Mouse (Mus musculus): Measurements from ENCODE around the gene Tmem229b.
"Not testable (repeated sequence)": the region's sequence is repeated elsewhere in the genome, so short reads cannot be mapped to it uniquely, and the experiment has no call there.

Tmem229b gene

DNA sequence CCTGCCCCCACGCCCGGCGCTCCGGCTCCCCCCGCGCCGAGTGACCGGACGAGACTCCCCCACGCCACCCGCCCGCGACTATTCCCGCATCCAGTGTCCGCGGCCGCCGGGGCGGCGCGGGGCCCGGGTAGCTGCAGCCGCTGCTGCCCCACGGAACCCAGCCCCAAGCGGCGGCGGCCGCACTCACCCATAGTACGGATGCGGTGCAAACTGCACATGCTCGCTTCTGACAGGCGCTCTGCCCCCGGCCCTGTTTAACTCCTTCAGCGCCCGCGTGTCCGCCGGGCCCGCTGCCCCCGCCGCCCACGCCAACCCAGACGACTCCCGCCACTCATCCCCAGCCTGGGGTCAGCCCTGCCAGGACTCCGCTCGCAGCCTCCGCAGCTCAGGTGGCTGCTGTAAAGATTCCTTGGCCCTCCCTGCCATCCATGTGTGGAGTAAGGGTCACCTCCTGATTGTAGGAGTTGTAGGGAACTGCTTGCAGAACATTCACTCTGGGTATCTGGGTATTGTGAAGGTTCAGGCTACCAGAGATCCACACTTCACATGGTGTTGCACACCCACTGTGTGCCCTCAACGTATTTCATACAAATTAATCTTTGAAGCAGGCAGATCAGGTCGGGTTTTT lies at the start of gene Tmem229b:
Gene Tmem229b (minus strand): TSS at position 502 of the 628 bp plus-strand sequence.
- peak; percentile 68 to 71 for DNase-seq

DNA sequence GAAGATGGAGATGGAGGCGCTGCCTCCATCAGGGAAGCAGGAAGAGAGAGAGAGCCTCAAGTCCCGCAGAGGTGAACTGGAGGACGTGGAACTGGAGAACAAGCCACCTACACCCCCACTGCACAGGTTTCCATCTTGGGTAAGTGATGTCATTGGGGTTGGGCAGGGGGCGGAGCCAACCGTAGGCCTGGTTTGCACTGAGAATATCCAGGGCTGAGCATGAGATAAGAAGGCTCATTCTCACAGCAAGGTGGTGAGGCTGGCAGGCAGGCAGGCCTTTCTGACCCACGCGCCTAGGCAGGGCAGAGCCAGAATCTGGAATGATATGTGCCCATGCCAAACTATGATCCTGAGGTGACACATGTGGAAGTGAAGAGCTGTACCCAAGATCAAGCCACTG lies 47.8 kb upstream of the Tmem229b start:
- no peak for DNase-seq

DNA sequence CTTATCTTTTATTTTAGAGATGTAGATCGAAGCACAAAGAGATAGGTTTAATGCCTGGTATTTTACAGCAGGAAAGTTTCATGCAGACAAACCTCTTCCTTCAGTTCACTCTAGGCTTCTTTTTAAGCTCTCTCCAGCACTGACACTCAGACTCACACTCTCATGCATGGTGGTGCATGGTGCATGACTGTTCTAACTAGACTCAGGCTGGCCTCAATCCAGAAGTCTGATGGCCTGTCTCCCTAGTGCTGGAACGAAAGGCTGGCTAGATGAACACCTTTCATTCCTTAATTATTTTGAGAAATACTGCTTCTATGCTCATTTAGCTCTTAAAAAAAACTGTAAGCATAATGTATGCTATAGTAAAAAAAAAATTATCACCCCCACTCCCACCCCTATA lies 44.6 kb upstream of the Tmem229b start:
- DNase-seq = no peak

DNA sequence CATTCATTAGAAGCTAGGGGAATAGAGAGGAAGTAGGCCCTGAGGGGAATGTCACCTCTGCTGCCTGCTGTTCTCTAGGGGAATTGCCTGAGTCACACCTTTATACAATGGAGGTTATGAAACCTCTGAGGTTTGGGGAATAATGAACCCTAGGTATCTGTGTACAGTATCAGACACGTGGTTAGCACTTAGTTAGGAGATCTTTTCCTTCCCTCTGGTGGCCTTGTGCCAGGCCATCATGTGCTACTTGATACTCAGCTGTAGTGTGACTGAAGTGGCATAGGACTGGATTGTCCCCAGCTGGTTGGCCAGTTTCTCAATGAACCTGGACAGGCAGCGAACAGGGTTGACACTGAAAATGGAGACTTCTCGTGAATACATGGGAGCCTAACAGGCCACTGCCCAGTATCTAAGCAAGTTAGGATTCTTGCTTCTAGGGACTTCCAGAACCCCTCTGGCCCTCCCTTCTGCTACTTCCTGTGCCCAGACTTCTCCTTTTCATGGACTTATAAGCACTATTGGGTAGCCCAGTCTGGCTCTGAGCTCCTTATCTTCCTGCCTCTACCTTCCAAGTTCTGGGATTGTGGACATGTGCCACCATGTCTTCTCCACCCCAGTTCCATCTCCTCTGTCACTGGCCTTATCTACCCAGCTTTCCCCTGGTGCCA lies 43.3 kb upstream of the Tmem229b start:
- peak; percentile 78 to 89 for DNase-seq

DNA sequence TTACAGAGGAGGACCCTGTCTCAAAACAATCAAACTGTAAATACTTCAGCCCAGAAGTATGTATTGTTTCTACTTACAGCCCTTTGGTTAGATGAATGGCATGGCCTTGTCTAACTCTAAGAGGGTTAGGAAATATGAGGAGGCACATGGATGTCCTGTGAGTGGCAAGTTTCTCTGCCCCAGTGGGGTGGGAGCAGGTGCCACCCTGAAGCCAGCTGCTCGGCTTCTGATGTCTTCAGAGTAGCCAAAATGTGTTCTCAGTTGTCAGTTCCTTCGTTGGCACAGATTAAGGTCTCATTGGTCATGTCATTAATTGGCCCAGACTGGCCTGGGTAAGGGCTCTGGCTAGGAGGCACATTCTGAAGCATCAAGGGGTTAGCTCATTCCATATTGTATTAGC lies 42.4 kb upstream of the Tmem229b start:
- DNase-seq = no peak

DNA sequence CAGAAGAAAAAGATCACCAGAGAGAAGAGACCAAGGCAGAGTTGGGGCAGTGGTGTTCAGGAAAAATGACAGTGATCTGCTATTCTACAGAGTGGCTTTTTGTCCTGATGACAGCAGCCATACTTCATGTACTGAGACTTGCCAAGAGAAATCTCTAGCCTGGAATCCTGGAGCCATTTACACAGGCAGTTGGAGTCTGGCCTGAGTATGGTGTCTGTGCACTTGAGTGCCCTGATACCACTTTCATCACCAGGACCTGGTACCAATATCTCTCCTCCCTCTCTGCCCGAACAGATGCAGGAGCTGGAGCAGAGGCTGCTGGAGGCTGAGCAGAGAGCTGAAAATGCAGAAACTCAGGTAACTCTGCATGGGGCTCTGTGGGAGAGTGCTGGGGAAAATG lies 41.5 kb upstream of the Tmem229b start:
- no peak for DNase-seq

DNA sequence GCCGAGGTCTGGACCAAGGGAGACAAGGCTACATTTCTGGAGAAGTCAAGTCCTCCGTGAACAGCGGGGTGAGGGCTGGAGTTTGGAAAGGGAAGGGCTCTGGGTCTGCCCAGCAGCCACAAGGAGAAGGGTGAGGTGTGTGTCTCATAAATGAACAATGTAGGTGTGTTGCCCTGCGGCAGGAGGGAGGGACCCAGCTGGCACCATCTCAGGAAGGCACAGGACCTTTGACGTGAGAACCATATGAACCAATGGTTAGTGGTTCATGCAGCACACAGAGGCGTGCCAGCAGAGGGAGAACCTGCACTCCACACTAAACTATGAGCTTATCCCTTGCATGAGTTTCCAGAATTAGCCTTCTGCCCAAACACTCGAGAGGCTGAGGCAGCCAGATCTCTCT lies 39.8 kb upstream of the Tmem229b start:
- no peak for DNase-seq

DNA sequence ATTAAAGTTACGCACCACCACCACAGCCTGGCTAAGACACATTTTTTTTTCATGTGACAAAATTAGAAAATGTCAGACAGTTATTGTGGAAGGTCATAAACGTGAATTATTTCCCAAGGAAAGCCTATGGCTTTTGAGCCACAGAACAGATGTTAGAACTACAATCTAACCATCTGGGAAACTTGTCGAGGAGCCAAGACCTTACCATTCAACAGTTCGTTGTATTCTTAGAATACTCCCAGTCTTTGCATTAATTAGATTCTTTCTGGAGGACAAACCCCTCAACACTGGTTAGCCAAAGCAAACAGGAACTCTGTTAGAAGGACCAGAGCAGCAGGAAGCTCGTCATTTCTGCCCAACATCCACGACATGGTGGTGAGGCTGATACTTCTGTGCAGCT lies 38.7 kb upstream of the Tmem229b start:
- DNase-seq = no peak

DNA sequence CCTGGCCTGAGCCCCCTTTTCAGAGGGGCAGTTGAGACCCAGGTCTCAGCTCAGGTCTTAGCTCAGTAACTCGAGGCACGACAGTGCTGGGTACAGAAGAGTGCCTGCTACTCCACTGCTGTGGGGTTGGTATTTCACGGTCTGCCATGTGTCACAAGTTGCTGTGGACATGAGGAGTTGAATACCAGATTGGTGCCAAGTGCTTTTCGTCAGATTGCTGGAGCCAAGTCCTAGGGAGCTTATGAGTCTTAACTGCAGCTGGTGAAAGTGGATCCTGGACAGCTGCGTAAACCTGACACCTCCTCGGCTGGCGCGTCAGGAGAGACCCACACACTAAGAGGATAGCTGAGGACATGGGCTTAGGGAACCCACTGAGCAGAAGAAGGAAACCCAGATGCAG lies 37.2 kb upstream of the Tmem229b start:
- peak; percentile 46 to 74 for DNase-seq

DNA sequence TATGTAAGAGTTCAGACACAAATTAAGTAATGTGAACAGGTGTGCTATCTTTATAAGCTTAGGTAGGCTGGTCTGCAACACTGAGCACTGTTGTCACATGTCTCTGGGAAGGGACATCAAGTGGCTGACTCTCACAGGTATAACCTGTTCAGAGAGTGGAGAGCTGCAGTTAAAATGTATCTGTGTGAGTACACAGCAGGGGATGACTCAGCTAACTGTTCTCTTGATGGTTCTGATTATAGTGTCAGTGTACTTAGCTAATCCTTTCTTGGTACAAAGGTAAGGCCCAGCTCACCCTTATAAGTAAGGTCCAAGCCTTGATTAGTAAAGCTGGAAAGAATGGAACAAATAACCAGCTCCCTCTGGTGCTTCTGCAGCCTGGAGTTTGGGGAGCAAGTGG lies 34.0 kb upstream of the Tmem229b start:
- no peak for DNase-seq

DNA sequence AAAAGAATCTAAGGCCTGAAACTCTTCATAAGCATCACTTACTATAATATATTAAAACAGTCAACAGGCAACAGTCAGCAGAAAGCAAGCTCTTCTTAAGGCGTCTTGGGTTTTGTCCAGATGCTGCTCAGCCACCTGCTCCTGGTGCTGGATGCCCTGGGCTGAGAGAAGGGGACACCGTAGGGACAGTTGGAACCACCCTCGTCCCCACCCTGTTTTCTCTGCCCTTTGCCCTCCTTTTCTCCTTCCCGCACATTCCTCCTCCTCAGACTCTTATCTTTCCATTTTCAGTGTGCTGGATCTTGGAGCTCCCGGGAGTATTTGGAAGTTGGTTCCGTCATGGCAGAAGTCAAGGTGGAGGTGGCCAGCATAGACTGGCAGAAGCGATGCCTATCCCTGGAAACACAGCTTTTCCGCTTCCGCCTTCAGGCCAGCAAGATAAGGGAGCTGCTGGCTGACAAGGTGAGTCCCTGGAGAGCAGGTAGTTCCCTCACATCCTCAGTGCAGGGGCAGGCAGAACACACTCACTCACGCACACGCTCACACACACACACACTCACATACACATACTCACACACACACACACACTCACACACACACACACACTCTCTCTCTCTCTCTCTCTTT lies 32.9 kb upstream of the Tmem229b start:
- DNase-seq = no peak

DNA sequence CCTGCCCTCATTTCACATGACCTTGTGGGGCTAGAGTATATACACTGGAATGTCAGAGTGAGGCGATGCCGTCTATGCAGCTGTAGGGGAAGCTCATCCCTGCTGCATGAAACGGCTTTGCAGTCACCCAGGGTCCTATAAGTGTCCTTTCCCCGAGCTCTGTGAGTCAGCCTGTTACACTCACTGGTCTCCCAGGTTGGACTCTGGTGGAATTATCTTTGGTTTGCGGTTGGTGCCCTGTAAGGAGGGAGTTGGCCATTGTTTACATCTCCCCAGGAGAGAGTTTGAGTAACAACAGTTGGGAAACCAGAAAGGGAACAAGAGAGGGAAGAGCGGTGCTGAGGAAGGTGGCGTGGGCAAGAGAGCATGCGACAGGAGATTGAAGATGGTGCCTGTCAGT lies 32.3 kb upstream of the Tmem229b start:
- DNase-seq = no peak

DNA sequence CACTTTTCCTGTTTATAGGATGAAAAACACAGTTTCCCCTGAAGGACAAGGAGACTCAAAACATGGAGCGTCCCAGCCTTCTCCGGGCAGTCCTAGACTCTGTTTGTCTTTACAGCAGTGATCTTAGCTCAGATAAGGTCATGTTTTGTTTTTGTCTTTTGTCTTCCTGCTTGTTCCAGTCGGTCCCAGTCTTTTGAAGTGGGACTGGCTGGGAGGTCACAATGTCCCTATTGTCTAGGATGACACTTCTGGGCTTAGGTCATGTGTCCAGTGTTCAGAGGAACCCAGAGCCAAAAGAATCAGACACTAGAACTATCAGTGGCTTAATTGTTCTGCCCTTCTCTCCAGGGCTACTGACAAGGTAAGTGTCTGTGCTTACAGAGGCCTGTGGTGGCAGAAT lies 27.9 kb upstream of the Tmem229b start:
- DNase-seq = peak in 1 of 2 experiments; percentile 42

DNA sequence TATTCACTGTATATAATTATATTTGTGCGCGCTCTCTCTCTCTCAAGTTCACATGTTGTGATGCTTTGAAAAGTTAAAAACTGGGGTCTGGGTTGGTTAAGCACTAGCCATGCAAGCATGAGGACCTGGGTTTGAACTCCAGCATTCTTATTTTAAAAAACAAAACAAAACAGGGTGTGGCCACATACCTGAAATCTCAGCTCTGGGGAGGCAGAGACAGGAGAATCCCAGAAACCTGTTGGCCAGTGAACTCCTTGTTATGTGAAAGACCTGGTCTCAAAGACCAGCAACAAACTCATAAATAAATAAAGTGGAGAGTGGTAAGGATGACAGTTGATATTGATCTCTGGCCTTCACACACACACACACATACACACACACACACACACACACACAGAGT lies 26.9 kb upstream of the Tmem229b start:
- DNase-seq = no peak

DNA sequence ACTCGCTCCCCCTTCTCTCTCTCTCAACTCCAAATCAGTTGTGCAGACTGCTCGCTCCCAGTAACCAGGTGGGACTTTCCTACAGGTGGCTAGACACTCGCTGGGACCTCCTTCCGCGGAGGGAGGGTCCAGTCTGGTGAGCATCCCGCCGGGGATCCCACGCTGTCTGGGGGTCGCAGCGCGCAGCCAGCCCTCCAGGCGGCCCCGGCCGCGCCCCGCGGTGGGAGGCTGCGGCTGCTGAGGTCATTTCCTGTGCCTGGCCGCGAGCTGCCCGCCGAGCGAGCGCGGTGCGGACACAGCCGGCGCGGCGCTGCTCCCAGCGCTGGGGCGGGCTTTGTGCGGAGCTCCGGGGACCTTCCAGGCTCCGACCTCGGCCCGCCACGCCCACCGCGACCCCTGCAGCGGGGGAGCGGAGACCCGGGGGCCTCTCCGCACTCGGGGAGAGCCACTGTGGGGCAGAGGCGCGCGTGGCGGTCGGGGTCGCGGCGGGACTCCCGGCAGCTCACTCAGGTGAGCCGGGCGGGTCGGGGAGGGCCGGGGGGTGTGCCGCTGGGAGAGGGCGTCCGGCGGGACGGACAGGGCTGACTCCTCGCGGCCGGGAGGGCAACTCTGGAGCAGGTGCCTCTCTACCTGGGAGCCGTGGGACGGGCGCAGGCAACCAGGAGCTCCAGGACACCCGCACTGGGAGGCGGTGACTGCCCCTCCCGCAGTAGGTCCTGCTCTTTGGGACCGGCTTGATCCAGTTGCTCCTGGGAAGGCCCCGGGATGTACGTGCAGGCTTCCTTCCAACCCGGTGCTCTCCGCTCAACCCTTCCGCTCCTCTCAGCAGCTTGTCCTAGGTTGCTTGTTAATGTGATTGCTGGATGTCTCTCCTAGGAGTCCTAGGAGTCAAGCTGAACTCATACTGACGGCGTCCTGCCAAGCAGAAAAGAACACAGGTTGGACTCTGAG lies 21.8 kb upstream of the Tmem229b start, which contains the start of gene Plekhh1:
Gene Plekhh1 (plus strand): TSS at position 253 of the 951 bp plus-strand sequence.
- peak; percentile 79 to 83 for DNase-seq

DNA sequence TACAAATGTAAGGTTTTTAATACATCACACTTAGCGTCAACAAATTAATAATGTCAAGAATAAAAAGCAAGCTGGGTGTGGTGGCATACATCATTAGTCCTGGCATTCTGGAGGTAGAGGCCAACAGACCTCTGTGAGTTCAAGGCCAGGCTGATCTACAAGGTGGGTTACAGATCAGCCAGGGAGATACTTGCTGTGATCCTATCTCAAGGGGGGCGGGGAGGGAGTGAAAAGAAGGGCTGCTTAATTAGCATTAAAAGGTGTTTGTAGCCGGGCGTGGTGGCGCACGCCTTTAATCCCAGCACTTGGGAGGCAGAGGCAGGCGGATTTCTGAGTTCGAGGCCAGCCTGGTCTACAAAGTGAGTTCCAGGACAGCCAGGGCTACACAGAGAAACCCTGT lies 20.1 kb upstream of the Tmem229b start:
- DNase-seq = not testable (repeated sequence)

DNA sequence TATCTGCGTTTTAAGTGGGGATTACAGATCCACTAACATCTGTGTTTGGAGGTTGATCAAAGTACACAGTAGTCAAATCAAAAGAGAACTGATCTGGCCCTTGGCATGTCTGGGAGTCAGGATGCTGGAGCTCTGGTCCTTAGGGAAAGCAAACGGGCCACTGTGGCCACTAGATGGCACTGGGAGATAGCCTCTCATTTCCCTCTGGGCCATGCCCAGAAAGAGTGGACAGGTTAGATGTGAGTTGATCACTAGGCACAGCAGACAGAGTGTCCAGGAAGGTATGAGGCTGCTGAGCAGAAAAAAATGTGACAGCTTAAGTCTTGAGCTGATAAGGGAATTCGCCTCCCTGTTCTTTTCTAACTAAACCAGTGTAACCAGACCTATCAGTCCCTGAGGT lies 15.5 kb upstream of the Tmem229b start:
- peak; percentile 67 to 76 for DNase-seq

DNA sequence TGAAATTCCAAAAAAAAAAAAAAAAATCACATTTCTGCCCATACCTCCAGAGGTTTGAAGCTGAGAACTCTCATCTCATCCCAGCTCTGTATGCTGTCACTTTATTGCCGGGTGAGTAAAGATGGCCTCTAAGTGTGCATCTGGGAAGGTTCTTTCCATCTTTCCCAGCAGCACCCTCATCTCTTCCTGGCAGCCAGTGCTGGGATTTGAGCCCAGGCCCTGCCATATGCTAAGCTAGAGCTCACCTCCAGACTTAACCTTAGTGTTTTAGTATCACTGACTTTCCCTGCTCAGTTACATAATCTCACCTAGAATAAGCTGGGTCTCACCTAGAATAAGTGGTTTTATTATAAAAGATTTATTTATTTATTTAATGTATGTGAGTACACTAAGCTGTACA lies 14.5 kb upstream of the Tmem229b start:
- no peak for DNase-seq

DNA sequence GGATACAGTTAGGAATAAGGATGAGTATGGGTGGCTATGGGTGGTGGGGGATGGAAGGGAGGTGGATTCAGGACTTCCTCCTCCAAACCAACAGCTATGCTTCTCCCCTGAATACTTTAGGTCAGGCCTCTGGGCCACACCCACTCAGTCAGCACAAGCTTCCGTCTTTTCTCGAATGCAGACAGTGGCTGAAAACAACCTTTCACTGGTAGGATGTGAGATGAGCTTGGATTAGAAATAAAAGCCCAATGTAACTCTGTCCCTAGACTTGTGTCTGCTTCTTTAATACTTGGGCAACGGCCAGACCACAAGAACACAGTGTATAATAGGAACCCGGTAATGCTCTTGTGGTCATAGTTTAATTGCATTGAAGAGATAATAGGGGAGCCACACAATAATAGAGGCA lies 10.6 kb upstream of the Tmem229b start:
- DNase-seq = peak in 1 of 2 experiments; percentile 38

DNA sequence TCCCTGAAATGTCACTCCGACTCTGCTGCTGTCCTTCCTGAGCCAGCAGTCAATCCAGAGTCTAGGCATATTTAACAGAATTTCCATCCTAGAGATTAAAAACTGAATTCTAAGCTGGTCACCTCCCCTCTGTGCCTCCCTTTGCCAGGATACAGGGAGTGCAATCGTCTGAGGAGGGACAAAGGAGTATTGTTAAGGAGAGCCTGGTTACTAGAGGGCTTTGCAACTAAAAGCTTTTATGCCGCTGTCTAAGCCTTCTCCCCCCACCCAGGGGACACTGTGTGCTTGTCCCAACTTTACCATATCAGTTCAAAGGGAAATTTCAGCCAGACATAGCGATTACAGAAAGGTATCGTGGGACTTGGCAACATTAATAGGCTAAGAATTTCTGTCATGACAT lies 8.7 kb upstream of the Tmem229b start:
- no peak for DNase-seq

DNA sequence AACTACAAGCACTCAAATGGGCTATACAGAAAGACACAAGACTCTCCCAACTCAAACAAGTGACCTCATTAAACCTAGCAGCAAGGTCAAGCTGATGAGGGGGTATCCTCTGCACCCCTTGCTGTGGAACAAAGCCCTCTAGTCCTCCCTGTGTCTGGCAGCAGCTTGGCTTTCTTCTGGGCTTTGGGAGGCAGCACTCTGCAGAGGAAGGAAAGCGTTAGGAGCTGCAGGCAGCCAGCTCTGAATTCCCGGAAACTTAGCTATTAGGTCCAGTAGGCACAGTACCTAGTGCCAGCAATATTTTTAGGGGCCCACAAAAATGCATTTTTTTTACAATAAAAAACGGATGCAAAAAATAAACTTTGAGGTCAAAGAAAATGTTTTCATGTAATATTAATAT lies 3.1 kb upstream of the Tmem229b start:
- peak in 1 of 2 experiments; percentile 25 for DNase-seq

DNA sequence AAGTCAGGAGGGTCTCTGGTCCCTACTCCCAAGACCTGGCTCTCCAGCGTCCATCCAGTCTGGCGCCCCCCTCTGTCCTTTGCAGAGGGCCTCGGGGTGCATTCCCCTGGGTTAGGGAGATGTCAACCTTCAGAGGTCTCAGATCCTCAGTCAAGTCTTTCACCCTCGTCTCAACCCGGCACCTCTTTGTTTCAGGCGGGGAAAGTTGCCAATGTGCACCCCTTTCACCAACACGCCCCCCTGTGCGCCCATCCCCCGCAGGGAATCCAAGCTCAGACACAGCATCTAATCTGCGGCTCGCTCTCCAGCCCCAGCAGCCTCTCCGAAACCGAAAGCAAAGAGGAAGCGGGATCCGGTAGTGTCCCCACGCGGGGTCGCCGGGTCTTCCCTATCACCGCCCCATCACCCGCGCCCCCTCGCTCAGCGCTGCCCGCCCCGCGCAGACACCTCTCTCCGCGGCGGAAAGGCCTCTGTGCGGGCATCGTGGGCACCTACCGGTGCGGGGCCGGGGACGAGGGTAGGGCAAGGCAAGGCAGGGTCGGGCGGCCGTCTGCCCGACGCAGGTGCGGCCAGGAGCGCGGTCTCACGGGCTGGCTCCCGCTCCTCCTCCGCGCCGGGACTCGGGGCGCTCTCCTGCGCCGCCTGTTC lies 825 bp downstream of the Tmem229b start:
- DNase-seq = peak; percentile 67

DNA sequence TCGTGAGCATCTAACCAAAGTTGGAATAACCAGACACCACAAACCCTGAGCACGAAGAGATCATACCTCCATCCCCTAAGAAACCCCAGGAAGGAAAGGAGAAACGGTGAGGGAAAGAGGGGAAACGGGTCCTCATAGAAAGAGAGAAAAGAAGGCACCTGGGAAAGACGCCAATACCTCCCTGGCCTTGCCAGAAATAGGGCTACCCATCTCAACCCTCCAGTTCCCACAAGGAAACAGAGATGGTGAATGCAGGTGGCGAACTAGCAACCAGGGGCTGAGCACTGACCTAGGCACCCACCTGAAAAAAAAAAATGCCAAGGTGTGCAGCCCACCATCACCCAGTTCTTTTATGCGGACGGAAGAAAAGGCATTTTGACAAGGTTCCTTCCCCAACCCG lies 1.4 kb downstream of the Tmem229b start:
- DNase-seq = no peak
